Mouse (Mus musculus): ENCODE measurements around the gene Asb7. TPM values are rescaled to one million over a fixed set of nuclear protein-coding genes. Genes with fewer than 3 reads are reported as not detected.

The Asb7 gene
- 11.6 and 21.2 TPM in 2 replicates for polyA plus RNA-seq (2012; rRNA removed)

DNA sequence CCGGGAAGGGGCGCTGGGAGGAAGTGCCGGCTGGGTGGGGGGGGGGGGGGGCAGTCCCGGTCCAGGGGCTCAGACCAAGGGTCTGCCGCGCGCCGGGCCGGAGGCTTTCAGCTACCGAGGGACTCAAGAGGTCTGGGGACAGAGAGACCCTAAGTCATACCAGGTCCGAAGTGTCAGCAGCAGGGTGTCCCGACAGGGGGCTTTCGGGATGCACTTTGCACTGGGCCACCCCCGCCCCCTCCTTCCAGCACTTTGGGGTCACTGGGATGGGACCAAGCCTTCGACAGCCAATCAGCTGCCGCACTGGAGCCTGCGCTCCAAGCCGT lies at the start of gene Asb7:
Gene Asb7 (minus strand): TSS at position 303 of the 326 bp plus-strand sequence.

DNA sequence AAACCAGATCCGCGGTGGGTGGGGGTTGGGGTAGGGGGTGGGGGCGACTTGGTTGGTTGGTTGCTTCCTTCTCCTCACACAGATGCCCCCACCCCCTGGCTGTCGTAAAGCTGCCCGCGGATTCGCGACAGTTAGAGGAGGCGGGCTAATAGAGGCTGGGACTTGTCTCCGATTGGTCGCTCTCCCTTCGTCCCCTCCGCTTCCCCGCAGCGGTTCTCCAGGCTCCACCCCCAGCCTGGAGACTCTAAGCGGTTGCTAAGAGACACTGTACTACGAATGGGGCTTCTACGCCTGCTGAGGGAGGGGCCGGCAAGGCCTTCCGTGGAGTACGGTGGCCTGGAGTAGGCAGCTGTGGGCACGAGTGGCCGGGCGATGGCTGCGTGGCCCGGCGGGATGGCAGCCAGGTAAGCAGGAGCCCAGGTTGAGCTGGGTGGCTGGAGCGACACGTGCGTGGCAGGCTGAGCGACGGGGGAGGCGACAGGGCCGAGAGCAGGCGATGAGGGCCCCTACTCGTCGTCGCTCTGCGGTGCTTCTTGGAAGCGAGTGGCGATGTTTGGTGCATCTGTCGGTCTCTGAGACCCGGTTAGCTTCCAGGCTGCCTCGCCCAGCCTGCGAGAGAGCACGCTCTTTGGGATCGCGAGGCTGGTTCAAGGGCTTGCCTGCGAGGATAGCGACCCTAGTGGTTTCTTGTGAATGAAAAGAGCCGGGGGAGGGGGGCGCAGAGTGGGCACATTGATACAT lies 394 bp upstream of the Asb7 start, which contains the start of gene Lins1:
Gene Lins1 (plus strand): TSS at position 270 of the 741 bp plus-strand sequence.

Other genes starting within 250 kb of the Asb7 start
- gene Lins1, start 293 bp upstream of the Asb7 start, polyA plus RNA-seq (2012; rRNA removed), result 12.3 and 20.1 TPM in 2 replicates
- 0.48 and 0.80 TPM in 2 replicates for gene Cers3, start 53.9 kb upstream of the Asb7 start, polyA plus RNA-seq (2012; rRNA removed)
- 1.2 and 3.7 TPM in 2 replicates for gene Adamts17, start 150.1 kb upstream of the Asb7 start, polyA plus RNA-seq (2012; rRNA removed)

Data from central nervous system, embryonic 11.5 days (tissue).